Mouse (Mus musculus) gastrocnemius, postnatal 14 days (tissue): Measurements from ENCODE around the gene Platr25. TPM values are rescaled to one million over a fixed set of nuclear protein-coding genes. Genes with fewer than 3 reads are reported as not detected.
"Not testable (repeated sequence)": the region's sequence is repeated elsewhere in the genome, so short reads cannot be mapped to it uniquely, and the experiment has no call there.

Experiments
- DNase-seq: peaks from one replicate; pipeline ENCODE4 v3.0.0; 2021; ENCODE audit warnings: mixed read lengths
- intact Hi-C: fragments of 180-260 bp; cut with DNase I; formaldehyde crosslinking; loops from one replicate; pipeline ENCODE4 v1.15.1; 2025; ENCODE audit warnings: low total_unique reads
- long read RNA-seq, 2 experiments: library from polyadenylated mRNA; stranded (forward); transcript quantifications; one replicate each; pipeline ENCODE4 v2.0.0; 2021
- total RNA-seq, 2 experiments: library from RNA; stranded (reverse); gene quantifications; 2 replicates each; pipeline ENCODE4 v1.2.3; 2021

Gene Platr25
- total RNA-seq, result 1 to 10 TPM; 2.9 to 3.6 TPM
- long read RNA-seq, experiment 1, partial matches to known transcripts, result 0 of 1 reads
- long read RNA-seq, experiment 1, other reads (novel, unspliced or antisense), result 0 of 1 reads
- long read RNA-seq, experiment 2, partial matches to known transcripts, result 0 of 3 reads
- long read RNA-seq, experiment 2, other reads (novel, unspliced or antisense), result 0 of 3 reads

- intact Hi-C loops, result loop anchor here (10.0 kb wide), 1 partner anchor 94 kb away; the partner anchor contains the start of gene Fbp2
- DNase-seq, result peak; percentile 36
These were observed at the start of gene Platr25 for GRCm38 (mm10) chr13:62760432-62761415. Gene Platr25 (minus strand): TSS chr13:62760709.

GRCm38 (mm10) chr13:62807981-62808380 is 47.5 kb upstream of the Platr25 start:
- DNase-seq, intact Hi-C loops: not testable (repeated sequence)

GRCm38 (mm10) chr13:62786135-62786493 is 25.6 kb upstream of the Platr25 start:
- DNase-seq, intact Hi-C loops: not testable (repeated sequence)

GRCm38 (mm10) chr13:62785199-62786134 is 25.0 kb upstream of the Platr25 start, which contains the start of gene Gm5141:
Gene Gm5141 (minus strand): TSS chr13:62785808.
- peak; percentile 7 for DNase-seq
- intact Hi-C loops, result not testable (repeated sequence)

- DNase-seq, result not testable (repeated sequence)
- intact Hi-C loops, result loop anchor here (10.0 kb wide), 1 partner anchor 91 kb away; the partner anchor contains the start of gene Fbp2
These were observed 3.3 kb upstream of the Platr25 start for GRCm38 (mm10) chr13:62763806-62764205.

GRCm38 (mm10) chr13:62733322-62733721 is 27.2 kb downstream of the Platr25 start:
- intact Hi-C loops, result no loop called here
- DNase-seq, result no peak

- DNase-seq, intact Hi-C loops: not testable (repeated sequence)
These were observed 47.9 kb downstream of the Platr25 start for GRCm38 (mm10) chr13:62712611-62713010.

GRCm38 (mm10) chr13:62685287-62685648 is 75.2 kb downstream of the Platr25 start:
- intact Hi-C loops, DNase-seq: not testable (repeated sequence)

- intact Hi-C loops, result not testable (repeated sequence)
- DNase-seq, result peak; percentile 11
These were observed 75.8 kb downstream of the Platr25 start for GRCm38 (mm10) chr13:62684608-62685286.

GRCm38 (mm10) chr13:62653369-62653743 is 107.2 kb downstream of the Platr25 start:
- intact Hi-C loops, result no loop called here
- DNase-seq, result no peak

- DNase-seq, result peak; percentile 34
- intact Hi-C loops, result not testable (repeated sequence)
These were observed 107.7 kb downstream of the Platr25 start for GRCm38 (mm10) chr13:62652681-62653368.

- intact Hi-C loops, DNase-seq: not testable (repeated sequence)
These were observed 133.4 kb downstream of the Platr25 start for GRCm38 (mm10) chr13:62627071-62627470.

- DNase-seq, intact Hi-C loops: not testable (repeated sequence)
These were observed 136.2 kb downstream of the Platr25 start for GRCm38 (mm10) chr13:62624277-62624665.

GRCm38 (mm10) chr13:62623577-62624276 is 136.8 kb downstream of the Platr25 start, which contains the start of gene 6720489N17Rik:
Gene 6720489N17Rik (minus strand): TSS chr13:62624182.
- intact Hi-C loops, result not testable (repeated sequence)
- DNase-seq, result peak; percentile 71
